Mouse (Mus musculus): ENCODE data around the gene Ndufs6. TPM values are rescaled to one million over a fixed set of nuclear protein-coding genes. Genes with fewer than 3 reads are reported as not detected.

Gene Ndufs6
- polyA plus RNA-seq, 1 experiment from 2014 or later: 299 TPM

DNA sequence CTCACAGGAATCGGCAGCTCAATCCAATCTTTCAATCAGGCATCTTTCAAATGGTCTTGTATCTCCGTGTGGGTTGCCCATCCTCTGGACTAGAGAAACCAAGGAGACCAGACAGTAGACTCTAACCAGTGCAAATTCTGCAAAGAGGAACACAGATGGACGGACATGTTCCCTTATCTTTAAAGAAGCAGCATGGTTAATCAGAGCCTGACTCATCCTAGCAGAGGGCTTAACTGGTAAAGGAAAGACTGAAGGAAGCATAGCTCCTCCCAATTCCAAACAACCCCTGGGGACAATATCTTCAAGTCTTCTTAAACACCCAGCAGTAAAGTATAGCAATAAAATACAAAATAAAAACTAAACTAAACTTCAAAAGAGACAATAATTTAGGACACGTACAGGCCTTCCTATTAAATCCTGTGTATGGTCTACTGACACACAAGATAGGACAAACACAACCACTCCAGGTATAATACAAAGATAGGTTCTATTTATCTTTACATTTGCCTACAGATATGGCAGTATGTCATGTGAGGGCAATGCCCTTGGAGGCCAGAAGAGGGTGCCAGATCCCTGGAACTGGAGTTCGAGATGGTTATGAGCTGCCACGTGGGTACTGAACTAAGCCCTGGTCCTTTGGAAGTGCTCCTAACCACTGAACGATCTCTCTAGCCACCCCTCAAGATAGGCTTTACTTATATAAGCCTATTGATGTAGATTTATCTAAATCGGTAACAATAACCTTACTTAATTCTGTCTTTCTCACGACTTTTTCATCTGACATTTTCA is 17.0 kb upstream of the Ndufs6 start:
- Histone ChIP-seq H3K27me3 (replicated peaks) (no peaks in the 10 kb centered on the region; the same call in 1 of the 2 replicates), H3K4me3 (no peak overlapping the region), H3K9me3 (no peaks in the 10 kb centered on the region), H3K4me2 (replicated peaks) (no peak overlapping the region), H3K27ac (no peak overlapping the region), H3K9ac (no peak overlapping the region), H3K4me1 (no peaks in the 10 kb centered on the region), H3K36me3 (no peaks in the 10 kb centered on the region)
- WGBS: 84% methylated on average over 9 of the region's 9 CpGs
- ATAC-seq (ENCODE audit: low FRiP score, low read depth): no peak

DNA sequence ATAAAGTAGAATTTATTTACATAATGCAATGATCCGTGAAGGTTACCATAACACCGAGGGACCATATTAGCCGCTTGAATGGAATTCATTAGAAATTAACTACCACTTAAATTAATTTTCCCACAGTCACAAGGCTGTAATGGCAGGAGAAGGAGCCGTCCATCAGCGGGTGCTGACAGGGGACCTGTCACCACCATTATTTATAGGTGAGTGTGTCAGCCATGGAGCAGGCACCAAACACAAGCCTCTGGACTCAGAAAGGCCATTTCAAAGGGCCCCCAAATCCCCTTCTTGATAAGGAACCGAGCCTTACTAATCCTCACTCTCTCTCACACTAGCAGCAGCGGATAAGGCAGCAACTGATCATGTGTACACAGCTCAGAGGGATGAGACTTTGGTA is 8.4 kb upstream of the Ndufs6 start:
- 0 out of 2 replicates have a peak, but pooled peaks have one; percentile 75 for ATAC-seq (ENCODE audit: low FRiP score, low read depth)
- H3K4me2 ChIP-seq (replicated peaks): no peak overlapping the region
- H3K27ac ChIP-seq: no peak overlapping the region
- 27% methylated on average over 7 of the region's 7 CpGs for WGBS
- peaks cover 21% of the 10 kb centered on the region for H3K27me3 ChIP-seq (replicated peaks)
- H3K9me3 ChIP-seq: no peaks in the 10 kb centered on the region
- peaks cover 9% of the 10 kb centered on the region for H3K4me1 ChIP-seq
- H3K36me3 ChIP-seq: no peaks in the 10 kb centered on the region
- no peak overlapping the region for H3K4me3 ChIP-seq
- H3K9ac ChIP-seq: no peak overlapping the region

DNA sequence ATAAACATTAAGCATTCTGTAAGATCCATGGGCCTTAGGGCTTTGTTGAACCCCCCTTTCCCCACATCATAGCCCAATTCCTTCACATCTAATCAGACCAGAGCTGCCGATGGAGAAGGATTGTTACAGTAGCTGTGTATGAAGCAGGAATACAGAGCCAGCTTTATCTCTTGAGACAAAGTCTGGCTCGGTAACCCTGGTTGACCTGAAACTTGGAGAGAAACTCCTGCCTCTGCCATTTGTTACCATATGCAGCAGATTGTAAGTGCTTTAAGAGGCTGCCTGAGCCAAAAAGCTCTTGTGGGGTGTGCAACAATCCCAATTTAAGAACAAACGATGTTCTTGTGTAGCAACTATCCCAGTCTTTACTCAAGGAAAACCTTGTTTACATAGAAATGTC is 3.4 kb upstream of the Ndufs6 start:
- ATAC-seq (ENCODE audit: low FRiP score, low read depth): no peak
- Histone ChIP-seq H3K4me2 (replicated peaks) (peak overlapping the region; percentile 96), H3K27me3 (replicated peaks) (peaks cover 4% of the 10 kb centered on the region; the same call in 1 of the 2 replicates), H3K4me1 (peaks cover 12% of the 10 kb centered on the region), H3K36me3 (no peaks in the 10 kb centered on the region), H3K4me3 (peak overlapping the region; percentile 78), H3K27ac (no peak overlapping the region), H3K9me3 (no peaks in the 10 kb centered on the region), H3K9ac (no peak overlapping the region)
- WGBS: 79% methylated on average over 3 of the region's 3 CpGs

DNA sequence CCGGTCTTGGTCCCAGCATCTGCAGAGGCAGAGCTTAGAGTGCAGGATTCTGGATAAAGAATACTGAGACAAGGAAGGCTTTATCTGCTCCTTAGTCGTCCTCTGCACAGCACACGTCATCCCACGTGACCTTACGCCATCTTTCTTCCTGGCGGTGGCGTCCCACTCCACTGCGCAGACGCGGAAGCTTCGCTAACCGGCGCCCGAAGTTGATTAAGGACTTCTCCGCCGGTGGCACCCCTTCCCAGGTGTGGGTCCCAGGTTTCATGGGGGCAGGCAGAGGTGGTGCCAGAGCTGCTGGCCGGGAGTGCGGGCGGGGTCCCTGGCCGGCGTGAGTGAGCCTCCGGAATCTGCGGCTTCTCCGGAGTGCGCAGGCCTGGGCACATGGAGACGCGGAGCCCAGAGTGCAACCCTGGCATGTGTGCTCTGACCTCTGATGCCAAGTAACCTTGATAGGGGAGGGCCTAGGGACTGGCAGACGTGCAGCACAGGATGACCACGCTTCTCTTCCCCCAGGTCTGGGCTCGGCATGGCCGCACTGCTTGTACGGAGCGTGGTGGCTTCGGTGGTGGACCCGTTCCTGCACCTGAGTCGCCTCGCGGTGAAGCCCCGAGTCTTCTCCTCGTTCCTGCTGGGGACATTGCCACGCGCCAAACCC is 2.6 kb upstream of the Ndufs6 start:
- Histone ChIP-seq H3K9me3 (no peaks in the 10 kb centered on the region), H3K27ac (no peak overlapping the region), H3K27me3 (replicated peaks) (peaks cover 4% of the 10 kb centered on the region; the same call in 1 of the 2 replicates), H3K4me3 (peak overlapping the region; percentile 78), H3K4me2 (replicated peaks) (peak overlapping the region; percentile 96), H3K36me3 (0 out of 2 replicates have a peak, but pooled peaks cover 5% of the 10 kb centered on the region), H3K4me1 (peaks cover 12% of the 10 kb centered on the region), H3K9ac (peak overlapping the region; percentile 83)
- WGBS: under 1% methylated on average over 42 of the region's 42 CpGs
- ATAC-seq (ENCODE audit: low FRiP score, low read depth): peak; percentile 91

DNA sequence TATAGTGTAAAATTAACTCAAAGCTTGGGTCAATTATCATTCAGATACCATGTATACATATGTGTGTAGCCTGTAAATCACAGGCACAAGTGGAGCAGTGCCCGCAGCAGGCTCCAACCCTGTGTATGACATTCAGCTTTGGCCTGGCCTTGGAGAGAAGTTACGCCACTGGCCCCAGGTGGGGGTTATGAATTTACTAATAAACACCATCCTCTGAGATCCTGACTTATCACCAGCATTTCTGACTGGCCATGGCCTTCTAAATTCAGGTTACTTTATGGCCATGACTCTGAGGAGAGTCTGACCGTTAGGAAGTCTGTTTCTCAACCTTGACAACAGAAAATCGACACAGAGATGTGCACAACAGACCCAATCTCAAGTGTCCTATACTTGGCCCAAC is 4.9 kb downstream of the Ndufs6 start:
- H3K9ac ChIP-seq: no peak overlapping the region
- no peak overlapping the region for H3K4me2 ChIP-seq (replicated peaks)
- ATAC-seq (ENCODE audit: low FRiP score, low read depth): no peak
- peaks cover 5% of the 10 kb centered on the region; the same call in 1 of the 2 replicates for H3K4me1 ChIP-seq
- 92% methylated on average over 4 of the region's 4 CpGs for WGBS
- H3K36me3 ChIP-seq: peaks cover 41% of the 10 kb centered on the region
- peaks cover 1% of the 10 kb centered on the region; the same call in 1 of the 2 replicates for H3K9me3 ChIP-seq
- H3K27ac ChIP-seq: no peak overlapping the region
- no peaks in the 10 kb centered on the region for H3K27me3 ChIP-seq (replicated peaks)
- no peak overlapping the region for H3K4me3 ChIP-seq

DNA sequence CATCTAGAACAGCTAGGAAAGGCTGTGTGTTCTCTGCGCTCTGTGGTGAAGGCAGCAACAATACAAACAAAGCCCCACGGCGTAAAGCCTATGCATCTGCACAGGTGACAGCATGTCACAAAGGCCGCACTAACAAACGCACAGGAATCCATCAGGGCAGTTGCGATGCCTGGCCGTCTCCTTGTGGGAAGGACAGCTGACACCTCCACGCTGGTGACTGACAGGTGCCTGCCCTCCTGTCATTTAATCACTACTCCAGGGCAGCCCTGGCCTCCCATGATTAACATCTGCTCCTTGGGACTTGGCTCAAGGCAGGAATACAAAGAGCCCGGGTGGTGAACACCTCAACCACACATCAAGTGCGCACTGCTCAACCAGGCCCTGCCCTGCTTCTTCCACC is 5.7 kb downstream of the Ndufs6 start:
- no peak overlapping the region for H3K27ac ChIP-seq
- H3K4me1 ChIP-seq: peaks cover 3% of the 10 kb centered on the region; the same call in 1 of the 2 replicates
- WGBS: 93% methylated on average over 10 of the region's 10 CpGs
- no peak overlapping the region for H3K9ac ChIP-seq
- H3K36me3 ChIP-seq: peaks cover 48% of the 10 kb centered on the region
- H3K9me3 ChIP-seq: peaks cover 6% of the 10 kb centered on the region; the same call in 1 of the 2 replicates
- H3K4me2 ChIP-seq (replicated peaks): no peak overlapping the region
- ATAC-seq (ENCODE audit: low FRiP score, low read depth): no peak
- H3K4me3 ChIP-seq: no peak overlapping the region
- no peaks in the 10 kb centered on the region for H3K27me3 ChIP-seq (replicated peaks)

DNA sequence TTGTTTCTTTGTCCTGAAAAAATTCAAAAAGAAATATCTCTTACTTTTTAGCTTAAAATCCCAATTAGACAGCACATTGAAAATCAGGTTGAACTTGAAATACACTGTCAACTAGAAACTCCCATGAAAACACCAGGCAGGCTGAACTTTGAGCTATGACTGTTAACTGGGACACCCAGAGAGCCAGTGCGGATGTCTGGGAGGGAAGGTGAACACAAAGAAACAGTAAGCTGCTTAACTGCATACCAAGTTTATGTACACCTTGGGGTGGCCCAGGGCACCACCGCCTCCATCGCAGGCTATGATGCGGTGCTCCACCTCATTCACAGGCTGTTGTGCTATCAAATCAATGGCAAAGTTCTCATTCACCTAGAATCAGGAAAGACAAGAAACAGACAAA is 8.3 kb downstream of the Ndufs6 start:
- ATAC-seq (ENCODE audit: low FRiP score, low read depth): no peak
- peaks cover 6% of the 10 kb centered on the region; the same call in 1 of the 2 replicates for H3K9me3 ChIP-seq
- no peak overlapping the region for H3K9ac ChIP-seq
- 95% methylated on average over 4 of the region's 4 CpGs for WGBS
- peaks cover 47% of the 10 kb centered on the region for H3K36me3 ChIP-seq
- no peak overlapping the region for H3K27ac ChIP-seq
- H3K4me3 ChIP-seq: no peak overlapping the region
- H3K4me1 ChIP-seq: no peaks in the 10 kb centered on the region
- no peaks in the 10 kb centered on the region for H3K27me3 ChIP-seq (replicated peaks)
- no peak overlapping the region for H3K4me2 ChIP-seq (replicated peaks)

DNA sequence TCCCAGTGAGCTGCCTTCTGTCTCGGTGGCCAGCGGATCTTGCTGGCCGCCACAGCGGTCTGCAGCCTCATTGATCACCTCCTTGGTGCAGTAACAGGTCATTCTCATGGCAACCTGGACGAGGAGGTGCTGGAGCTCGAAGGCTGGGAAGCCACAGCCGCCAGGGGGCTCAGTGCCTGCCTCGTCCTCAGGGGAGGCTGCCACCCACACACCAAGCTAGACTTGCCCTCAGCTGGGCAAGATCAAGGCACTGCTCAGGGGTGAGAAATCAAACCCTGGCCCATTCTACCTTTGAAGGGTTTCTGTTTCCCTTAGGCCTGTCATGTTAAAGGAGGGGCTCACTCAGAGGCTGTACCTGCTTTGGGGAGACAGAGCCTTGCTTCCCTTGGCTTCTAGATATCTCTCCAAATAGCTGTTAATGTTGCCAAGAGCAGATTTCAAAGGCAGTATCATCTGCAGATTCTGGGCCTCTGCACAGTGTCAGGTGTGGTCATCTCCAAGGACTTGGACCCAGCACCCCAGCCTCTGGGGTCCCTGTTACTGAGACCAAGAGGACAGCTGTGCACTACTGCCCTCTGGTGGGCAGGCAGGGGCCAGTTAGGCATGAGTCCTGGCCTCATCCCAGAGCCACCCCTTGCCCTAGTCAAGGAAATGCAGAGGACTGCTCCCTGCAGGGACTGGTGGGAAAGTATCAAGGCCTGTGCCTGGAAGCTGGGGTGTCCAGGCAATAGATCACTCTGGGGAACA is 18.0 kb downstream of the Ndufs6 start:
- H3K27me3 ChIP-seq (replicated peaks): 0 out of 2 replicates have a peak, but pooled peaks cover 2% of the 10 kb centered on the region
- WGBS: 35% methylated on average over 8 of the region's 8 CpGs
- H3K4me1 ChIP-seq: peaks cover 6% of the 10 kb centered on the region; the same call in 1 of the 2 replicates
- H3K27ac ChIP-seq: no peak overlapping the region
- no peaks in the 10 kb centered on the region for H3K9me3 ChIP-seq
- H3K9ac ChIP-seq: no peak overlapping the region
- no peak overlapping the region for H3K4me3 ChIP-seq
- H3K4me2 ChIP-seq (replicated peaks): no peak overlapping the region
- ATAC-seq (ENCODE audit: low FRiP score, low read depth): peak; percentile 72
- H3K36me3 ChIP-seq: no peaks in the 10 kb centered on the region

DNA sequence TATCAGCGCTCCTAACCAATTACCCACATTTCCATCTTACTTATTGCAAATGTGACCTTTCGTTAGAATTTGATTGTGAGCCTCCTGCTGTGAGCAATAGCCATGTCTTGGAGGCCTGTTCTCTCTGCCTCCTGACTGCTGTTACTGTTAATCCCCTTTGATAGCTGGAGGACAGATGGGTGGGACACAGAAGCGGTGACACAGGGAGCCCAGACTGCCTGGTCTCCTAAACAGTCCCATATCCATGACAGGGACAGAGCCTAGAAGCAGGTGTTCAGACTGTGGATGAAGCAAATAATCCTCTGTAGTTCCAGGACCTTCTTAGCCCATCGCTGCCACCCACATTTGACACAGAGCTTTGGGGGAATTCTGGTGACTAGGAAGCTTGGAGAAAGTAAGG is 21.9 kb downstream of the Ndufs6 start:
- Histone ChIP-seq H3K9me3 (no peaks in the 10 kb centered on the region), H3K36me3 (no peaks in the 10 kb centered on the region), H3K27me3 (replicated peaks) (0 out of 2 replicates have a peak, but pooled peaks cover 2% of the 10 kb centered on the region), H3K4me3 (no peak overlapping the region), H3K9ac (no peak overlapping the region), H3K4me2 (replicated peaks) (no peak overlapping the region), H3K27ac (no peak overlapping the region), H3K4me1 (peaks cover 6% of the 10 kb centered on the region; the same call in 1 of the 2 replicates)
- no peak for ATAC-seq (ENCODE audit: low FRiP score, low read depth)
- WGBS: 63% methylated on average over 4 of the region's 4 CpGs

DNA sequence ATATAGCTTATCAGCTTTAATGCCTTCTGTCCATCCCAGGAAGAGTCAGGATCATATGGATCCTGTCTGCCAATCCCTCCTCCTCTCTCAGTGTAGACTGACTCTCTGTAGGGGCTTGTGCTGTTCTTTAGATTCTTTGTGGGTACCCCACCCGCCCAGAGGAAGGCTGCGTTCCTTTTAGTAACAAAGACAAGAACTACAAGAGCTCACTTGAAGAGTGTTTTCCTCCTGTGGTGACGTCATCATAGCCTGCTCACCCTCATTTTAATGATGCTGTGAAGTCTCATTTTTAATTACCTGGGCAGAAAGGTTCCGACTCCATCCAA is 22.3 kb downstream of the Ndufs6 start:
- Histone ChIP-seq H3K4me3 (no peak overlapping the region), H3K4me2 (replicated peaks) (no peak overlapping the region), H3K36me3 (no peaks in the 10 kb centered on the region), H3K27ac (no peak overlapping the region), H3K9me3 (no peaks in the 10 kb centered on the region), H3K9ac (no peak overlapping the region), H3K4me1 (peaks cover 6% of the 10 kb centered on the region; the same call in 1 of the 2 replicates), H3K27me3 (replicated peaks) (0 out of 2 replicates have a peak, but pooled peaks cover 2% of the 10 kb centered on the region)
- no peak for ATAC-seq (ENCODE audit: low FRiP score, low read depth)
- 59% methylated on average over 4 of the region's 4 CpGs for WGBS

DNA sequence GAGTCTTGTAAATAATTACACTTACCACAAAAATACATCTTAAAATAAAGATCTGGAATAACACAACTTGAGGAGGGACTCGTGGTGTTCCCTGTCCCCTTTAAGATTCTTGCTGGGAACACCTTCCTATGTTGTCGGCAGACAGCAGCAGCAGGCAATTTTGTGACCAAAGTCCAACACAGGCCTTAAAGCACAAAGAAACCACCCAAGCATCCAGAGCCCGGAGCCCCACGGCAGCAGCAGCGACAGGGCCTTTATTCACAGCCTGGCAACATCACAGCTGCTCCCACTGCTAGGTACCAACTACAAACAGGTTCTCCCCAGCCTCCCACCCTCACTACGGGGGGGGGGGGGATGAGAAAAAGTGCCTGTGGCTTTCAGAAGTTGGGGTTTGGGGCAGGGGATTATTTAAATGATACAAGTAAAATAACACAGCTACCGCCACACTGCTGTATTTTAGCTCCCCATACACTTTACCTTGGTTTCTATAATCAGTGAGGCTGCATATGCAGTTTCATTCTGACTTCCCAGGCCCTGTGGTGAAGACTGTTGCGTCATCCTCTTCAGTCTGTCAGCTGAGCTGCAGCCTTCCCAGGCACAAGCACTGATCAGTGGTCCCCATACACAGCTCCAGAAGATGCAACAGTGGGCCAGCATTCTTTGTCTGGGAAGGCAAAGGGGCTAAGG is 22.8 kb downstream of the Ndufs6 start:
- no peaks in the 10 kb centered on the region for H3K9me3 ChIP-seq
- no peaks in the 10 kb centered on the region for H3K36me3 ChIP-seq
- no peak overlapping the region for H3K9ac ChIP-seq
- H3K4me1 ChIP-seq: peaks cover 6% of the 10 kb centered on the region; the same call in 1 of the 2 replicates
- no peak overlapping the region for H3K4me2 ChIP-seq (replicated peaks)
- H3K27me3 ChIP-seq (replicated peaks): 0 out of 2 replicates have a peak, but pooled peaks cover 1% of the 10 kb centered on the region
- WGBS: 39% methylated on average over 8 of the region's 8 CpGs
- no peak for ATAC-seq (ENCODE audit: low FRiP score, low read depth)
- no peak overlapping the region for H3K4me3 ChIP-seq
- H3K27ac ChIP-seq: no peak overlapping the region

All from neural tube, embryonic 12.5 days (tissue).